Mouse (Mus musculus) adrenal gland, postnatal 36 days (tissue): ENCODE measurements around the gene Poc1b. TPM values are rescaled to one million over a fixed set of nuclear protein-coding genes. Genes with fewer than 3 reads are reported as not detected.
A peak's percentile ranks its signal among the peaks of the same experiment; 100 is the strongest.
"Not testable (repeated sequence)": the region's sequence is repeated elsewhere in the genome, so short reads cannot be mapped to it uniquely, and the experiment has no call there.

Experiments
- DNase-seq, 2 experiments: peaks; one replicate each; pipeline ENCODE4 v3.0.0; 2021; ENCODE audit warnings: mixed read lengths in 1 of 2
- total RNA-seq, 2 experiments: library from RNA; stranded (reverse); gene quantifications; 2 replicates each; pipeline ENCODE4 v1.2.3; 2021

Gene Poc1b
- total RNA-seq, 2 experiments from 2014 or later: 15.3 to 15.7 TPM

- peak in 1 of 2 experiments; percentile 18 for DNase-seq
Measured at GRCm38 (mm10) chr10:99196556-99196955, 89.7 kb downstream of the Poc1b start.

DNA sequence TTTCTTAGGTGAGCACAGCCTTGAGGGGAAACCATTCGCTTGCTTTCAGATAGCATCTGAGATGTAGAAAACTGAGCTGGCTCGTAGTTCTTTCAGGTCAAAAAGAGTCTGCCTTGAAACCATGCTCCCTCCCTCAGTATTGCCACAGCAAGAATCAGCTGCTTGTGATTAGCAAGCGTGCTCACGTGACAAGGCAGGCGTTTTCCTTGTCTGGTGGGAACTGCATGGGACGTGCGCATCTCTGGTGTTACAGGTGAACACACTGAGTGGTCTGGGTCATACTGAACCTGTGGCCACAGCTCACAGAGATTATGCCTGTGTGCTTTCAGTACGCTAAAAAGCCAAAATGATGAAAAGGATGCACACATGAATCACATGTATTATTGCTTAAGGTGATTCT lies 90.3 kb downstream of the Poc1b start:
- no peak for DNase-seq

DNA sequence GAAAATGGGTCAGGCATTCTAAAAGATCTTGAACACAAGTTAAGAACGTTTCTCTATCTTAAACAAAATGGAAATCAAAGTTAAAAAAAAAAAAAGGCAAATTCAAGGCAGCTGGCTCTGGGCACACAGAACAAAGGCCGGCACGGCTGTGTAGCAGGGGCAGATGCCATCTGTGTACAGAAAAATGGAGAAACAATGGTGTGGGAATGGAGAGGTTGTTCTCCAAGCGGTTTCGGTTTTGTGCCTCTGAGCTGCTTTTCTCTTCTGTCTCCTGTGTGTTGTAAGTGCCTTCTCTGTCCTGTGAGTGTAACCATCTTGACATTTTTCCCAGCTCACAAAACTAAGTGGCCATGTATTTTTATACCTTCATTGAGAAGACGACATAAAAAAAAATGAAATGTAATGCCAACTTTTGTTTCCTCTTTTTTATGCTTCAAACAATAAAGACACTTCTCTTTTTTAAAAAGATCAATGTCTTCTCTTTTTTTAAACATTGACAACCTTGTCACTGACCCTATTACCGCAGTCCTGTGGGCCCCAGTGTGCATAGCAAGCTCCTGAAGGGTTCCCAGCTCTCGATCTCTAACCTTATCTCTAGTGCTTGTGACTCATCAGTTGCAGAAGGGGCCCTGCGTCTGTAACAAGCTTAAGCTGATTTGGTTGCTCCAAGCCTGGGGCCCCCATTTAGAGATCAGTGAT lies 90.9 kb downstream of the Poc1b start:
- no peak for DNase-seq

- DNase-seq: no peak
Measured at GRCm38 (mm10) chr10:99198946-99199345, 92.1 kb downstream of the Poc1b start.

- no peak for DNase-seq
Measured at GRCm38 (mm10) chr10:99200944-99201343, 94.1 kb downstream of the Poc1b start.

DNA sequence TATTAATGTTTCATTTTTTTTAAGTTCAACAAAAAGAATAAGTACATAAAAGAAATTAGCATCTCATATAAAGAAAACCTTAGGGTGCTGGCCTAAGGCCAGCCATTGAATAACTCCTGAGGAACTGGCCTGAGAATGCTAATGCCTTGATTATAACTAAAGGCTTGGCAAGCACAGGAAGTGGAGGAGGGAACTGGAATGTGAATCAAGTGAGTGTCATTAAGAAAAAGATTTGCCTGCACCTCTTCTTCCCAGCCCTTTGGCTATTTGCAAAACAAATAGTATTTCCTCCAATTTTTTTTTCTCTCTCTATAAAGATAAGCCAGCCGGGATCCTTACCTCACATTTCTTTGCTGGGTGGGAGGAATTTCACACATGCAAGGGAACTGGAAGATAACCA lies 95.0 kb downstream of the Poc1b start:
- no peak for DNase-seq

DNA sequence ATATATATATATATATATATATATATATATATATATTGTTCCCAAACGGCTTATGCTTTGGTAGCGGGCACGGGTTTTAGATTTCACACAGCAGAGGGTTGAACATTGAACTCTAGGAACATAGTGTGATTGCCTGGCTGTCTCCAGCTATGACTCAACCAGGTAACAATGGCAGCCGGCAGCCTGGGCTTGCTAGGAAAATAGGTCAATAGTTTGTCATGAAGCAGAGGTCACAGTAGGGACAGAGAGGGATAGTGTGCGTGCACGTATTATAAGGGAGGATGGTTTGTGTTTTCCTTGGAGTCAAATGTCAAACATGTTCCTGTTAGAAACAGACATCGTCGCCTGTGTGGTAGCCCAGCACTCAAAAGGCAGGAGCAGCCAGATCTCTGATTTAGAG lies 95.5 kb downstream of the Poc1b start:
- peak; percentile 44 to 51 for DNase-seq

DNA sequence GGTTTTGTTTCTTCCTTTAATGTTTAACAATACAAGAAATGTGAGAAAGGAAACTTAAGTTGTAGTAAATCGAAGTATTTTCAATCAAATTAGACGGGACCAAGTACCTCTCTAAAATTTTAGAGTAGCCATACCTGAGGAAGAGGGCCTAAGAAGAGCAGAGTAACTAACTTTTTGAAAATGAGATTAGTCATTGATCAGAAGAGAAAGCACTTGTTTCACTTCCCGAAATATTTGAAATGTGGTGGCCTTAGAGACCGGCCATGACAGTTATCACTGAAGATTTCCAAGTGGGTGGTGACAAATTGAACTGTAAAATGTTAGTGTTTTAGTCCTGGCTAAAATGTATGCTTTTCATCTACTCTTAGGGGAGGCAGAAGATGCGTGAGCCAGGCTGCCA lies 96.3 kb downstream of the Poc1b start:
- no peak for DNase-seq

- peak; percentile 42 to 57 for DNase-seq
Measured at GRCm38 (mm10) chr10:99203577-99204487, 97.0 kb downstream of the Poc1b start.

- DNase-seq: peak in 1 of 2 experiments; percentile 50
Measured at GRCm38 (mm10) chr10:99204553-99204952, 97.7 kb downstream of the Poc1b start.

- DNase-seq: no peak
Measured at GRCm38 (mm10) chr10:99207121-99207520, 100.3 kb downstream of the Poc1b start.

DNA sequence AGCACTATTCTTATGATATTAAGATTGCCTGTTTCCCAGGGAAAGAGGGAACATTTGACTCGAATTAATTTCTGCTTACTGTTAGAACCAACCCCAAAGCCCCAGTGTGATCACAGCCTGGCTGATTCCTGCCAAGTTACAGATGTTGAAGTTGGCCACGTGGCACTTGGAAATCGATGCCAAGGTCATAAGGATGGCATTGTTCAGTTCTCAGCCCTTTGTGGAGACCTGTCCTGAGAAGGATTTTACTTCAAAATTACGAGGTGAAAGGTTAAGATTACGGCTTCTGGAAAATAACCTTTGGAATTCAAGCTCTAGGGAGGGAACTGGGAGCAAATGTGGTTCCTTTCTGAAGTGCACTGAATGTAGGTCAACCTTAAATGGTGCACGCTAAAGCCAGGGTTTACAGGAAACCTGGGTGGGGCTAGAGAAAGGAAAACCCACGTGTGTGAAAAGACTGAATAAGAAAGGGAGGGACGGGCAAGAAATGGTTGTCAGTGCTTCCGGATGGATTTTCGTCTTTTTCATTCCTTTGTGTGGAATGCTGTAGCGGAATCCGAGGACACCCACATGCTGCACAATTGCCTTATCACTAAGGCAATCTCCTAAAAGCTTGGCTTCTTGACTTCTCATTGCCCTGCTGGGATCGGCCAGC lies 102.4 kb downstream of the Poc1b start:
- peak in 1 of 2 experiments; percentile 52 for DNase-seq

DNA sequence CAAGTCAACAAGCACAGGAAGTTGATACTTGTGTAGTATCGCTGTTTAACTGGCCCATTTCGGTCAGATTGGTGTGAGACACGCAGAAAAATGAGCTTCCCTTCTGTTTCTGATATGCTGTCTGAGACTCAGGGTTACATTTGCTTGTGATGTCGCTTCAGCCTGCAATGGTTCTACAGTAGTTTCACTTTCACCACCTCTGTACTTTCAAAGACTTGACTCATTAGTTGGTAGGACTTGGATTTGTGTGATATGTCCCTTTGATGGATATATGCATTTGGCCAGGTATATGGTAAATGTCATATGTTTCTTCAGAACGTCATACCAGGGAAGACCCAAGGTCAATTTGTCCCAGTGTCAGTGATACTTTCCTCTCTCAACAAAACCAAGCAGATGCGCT lies 104.2 kb downstream of the Poc1b start:
- no peak for DNase-seq

- DNase-seq: no peak
Measured at GRCm38 (mm10) chr10:99211503-99212265, 104.8 kb downstream of the Poc1b start.

DNA sequence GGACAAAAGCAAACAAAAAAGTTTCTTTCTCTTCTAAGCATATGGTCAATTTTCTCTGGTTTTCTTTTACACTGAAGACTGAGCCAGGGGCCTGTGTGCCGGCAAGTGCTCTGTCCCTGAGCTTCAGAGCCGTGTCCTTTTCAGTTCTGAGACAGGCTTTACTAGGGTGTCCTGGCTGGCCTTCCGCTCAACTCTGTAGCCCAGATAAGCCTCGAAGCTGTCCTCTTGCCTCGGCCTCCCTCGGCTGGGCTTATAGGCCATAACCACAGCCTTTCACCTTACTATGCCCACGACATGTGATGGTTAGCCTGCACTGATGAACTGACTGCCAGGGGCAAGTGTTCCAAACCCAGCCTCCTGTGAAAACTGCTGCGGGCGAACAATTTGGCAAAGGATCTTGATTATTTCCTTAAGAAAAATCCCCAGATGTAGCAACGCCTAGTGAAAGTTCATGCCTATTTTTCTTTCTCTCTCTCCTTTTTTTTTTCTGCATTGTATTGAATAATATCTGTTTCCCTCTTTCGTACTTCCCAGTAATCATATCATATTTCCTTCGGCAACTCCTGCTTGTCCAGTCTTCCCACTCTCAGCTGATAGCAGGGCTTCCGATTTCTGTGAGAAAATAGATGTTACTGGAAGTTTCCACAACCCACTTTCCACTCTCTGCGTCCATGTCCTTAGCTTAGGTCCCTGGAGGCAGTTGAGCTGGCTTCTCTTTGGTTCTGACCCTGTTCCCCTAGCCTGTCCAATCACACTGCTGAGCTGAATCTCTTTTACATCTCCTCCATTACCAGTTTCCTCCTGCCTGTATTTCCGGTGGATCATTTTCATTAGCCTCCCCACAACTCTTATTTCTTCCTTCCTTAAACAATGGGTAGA lies 107.8 kb downstream of the Poc1b start:
- DNase-seq: no peak

GRCm38 (mm10) chr10:99216570-99216969 lies 109.7 kb downstream of the Poc1b start:
- DNase-seq: not testable (repeated sequence)

- DNase-seq: no peak
Measured at GRCm38 (mm10) chr10:99221540-99221939, 114.7 kb downstream of the Poc1b start.

DNA sequence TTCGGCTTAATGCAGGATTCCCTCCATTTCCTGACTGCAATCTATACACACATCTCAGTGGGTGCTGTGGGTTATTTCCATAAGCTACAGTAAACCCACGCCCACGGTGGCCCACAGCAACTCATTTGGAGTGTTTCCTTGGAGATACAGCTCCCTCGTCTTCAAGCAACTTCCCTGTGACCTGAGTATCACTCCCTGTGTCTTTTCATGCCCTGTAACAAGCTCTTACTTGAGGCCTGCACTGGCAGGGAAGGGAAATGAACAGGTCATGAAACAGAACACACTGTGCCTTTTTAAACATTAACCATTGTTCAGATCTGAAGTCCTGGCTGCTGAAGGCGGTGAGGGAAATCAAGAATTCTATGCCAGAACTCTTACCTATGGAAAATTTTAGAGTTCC lies 115.9 kb downstream of the Poc1b start:
- DNase-seq: no peak

DNA sequence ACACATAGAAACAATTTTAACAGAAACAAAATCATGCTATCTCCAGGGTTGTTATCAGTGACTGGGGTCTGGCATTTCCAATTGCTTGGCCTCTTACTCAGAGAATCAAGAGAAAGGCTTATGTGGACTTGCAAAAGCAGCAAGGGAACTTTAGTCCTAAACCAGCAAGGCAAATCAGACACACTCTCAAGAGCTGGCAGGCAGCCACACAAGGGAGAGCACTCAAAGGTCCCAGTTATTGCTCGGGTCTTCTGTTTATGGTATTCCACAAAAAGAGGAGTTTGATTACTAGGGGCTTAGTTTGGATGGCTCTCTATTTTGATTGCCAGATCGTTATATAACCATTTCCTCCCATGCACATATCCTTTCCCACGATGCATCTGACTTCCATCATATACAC lies 117.4 kb downstream of the Poc1b start:
- no peak for DNase-seq

DNA sequence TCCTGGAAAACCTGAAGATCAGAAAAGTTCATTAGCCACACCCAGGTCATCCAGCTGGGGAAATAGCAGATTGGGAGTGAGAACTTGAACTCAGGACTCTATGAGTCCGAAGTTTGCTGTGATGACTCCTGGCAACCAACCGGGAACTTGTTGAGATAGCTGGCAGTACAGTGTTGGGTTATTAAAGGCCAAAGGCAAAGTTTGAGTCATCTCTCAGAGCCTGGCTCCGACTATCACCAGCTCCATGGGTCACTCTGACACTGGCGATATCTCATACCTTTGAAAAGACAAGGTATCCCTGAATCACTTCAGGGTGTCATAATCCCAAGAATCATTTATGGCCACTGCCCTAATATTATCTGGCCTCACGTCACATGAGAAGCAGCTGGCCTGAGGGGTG lies 119.9 kb downstream of the Poc1b start:
- no peak for DNase-seq
